Mouse (Mus musculus) erythroblast, embryonic 14.5 days (primary cell): ENCODE data around the gene Dnah17.

Experiments used
- GATA1 ChIP-seq: IDR thresholded peaks from 2 replicates; pipeline ENCODE4 v1.6.1; 2012; ENCODE audit warnings: low read length, inconsistent platforms, mixed read lengths
- TAL1 ChIP-seq: IDR thresholded peaks from 3 replicates; pipeline ENCODE4 v1.6.1; 2012; ENCODE audit warnings: low read length, inconsistent platforms, mixed read lengths

- TF ChIP-seq GATA1 (no peak), TAL1 (no peak)
Observed at GRCm38 (mm10) chr11:118043293-118043907, 87.0 kb downstream of the Dnah17 start.
